Mouse (Mus musculus) limb, embryonic 13.5 days (tissue): ENCODE measurements around the gene Gm43951. TPM values are rescaled to one million over a fixed set of nuclear protein-coding genes. Genes with fewer than 3 reads are reported as not detected.

Source experiments
- ATAC-seq: fragments of 200-750 bp; cut with Nextera tagmentation; 2 replicates; pipeline ENCODE4 v1.8.0; 2017; ENCODE audit warnings: low read depth, moderate number of reproducible peaks, moderate TSS enrichment; ENCODE audit not compliant: low FRiP score
- H3K27ac ChIP-seq: fragments of 300-500 bp; sonication (generic); 2 replicates; pipeline ENCODE4 v1.5.1; 2015; ENCODE audit warnings: inconsistent platforms, mild to moderate bottlenecking, moderate library complexity
- H3K27me3 ChIP-seq: fragments of 300-500 bp; sonication (generic); 2 replicates; pipeline ENCODE4 v1.6.1; 2015; ENCODE audit warnings: mild to moderate bottlenecking, inconsistent platforms
- H3K36me3 ChIP-seq: fragments of 300-500 bp; sonication (generic); 2 replicates; pipeline ENCODE4 v1.6.1; 2015; ENCODE audit warnings: inconsistent platforms, mild to moderate bottlenecking, moderate library complexity
- H3K4me1 ChIP-seq: fragments of 300-500 bp; sonication (generic); 2 replicates; pipeline ENCODE4 v1.6.1; 2015; ENCODE audit warnings: inconsistent platforms
- H3K4me2 ChIP-seq: fragments of 300-500 bp; sonication (generic); replicated peaks from 2 replicates; pipeline ENCODE4 v1.6.1; 2015; ENCODE audit warnings: inconsistent platforms, mild to moderate bottlenecking, moderate library complexity
- H3K4me3 ChIP-seq: fragments of 300-500 bp; sonication (generic); 2 replicates; pipeline ENCODE4 v1.5.1; 2015; ENCODE audit warnings: moderate library complexity, mild to moderate bottlenecking, inconsistent platforms
- H3K9ac ChIP-seq: fragments of 300-500 bp; sonication (generic); 2 replicates; pipeline ENCODE4 v1.6.1; 2015; ENCODE audit warnings: mild to moderate bottlenecking, inconsistent platforms
- H3K9me3 ChIP-seq: fragments of 300-500 bp; sonication (generic); 2 replicates; pipeline ENCODE4 v1.6.1; 2016; ENCODE audit warnings: inconsistent platforms
- WGBS: fragments of 180-500 bp; shearing (Covaris S2); methylation state at CpG from one replicate; pipeline ENCODE4 v1.1.7; 2015; 5-methylcytosine and 5-hydroxymethylcytosine counted together
- polyA plus RNA-seq: library from polyadenylated mRNA; unstranded; fragments of >200 nt; fragmentation: Nextera tagmentation; extraction: Ambion mirVana; gene quantifications from 2 replicates; pipeline ENCODE4 v1.2.1, GENCODE M21; 2015

Gm43951 gene
- 0.84 and 1.1 TPM in 2 replicates for polyA plus RNA-seq

- Histone ChIP-seq H3K27ac (peak within 1 kb of the TSS; percentile 76), H3K4me1 (peaks cover 28% of the 10 kb centered on the region), H3K36me3 (peaks cover 32% of the 10 kb centered on the region), H3K4me2 (peak within 1 kb of the TSS; percentile 94), H3K27me3 (no peaks in the 10 kb centered on the region), H3K9ac (peak within 1 kb of the TSS; percentile 90), H3K9me3 (no peaks in the 10 kb centered on the region), H3K4me3 (peak within 1 kb of the TSS; percentile 89)
- ATAC-seq: peak; percentile 26
- WGBS: under 1% methylated on average over 43 of the region's 43 CpGs
Measured at GRCm38 (mm10) chr11:72206341-72207203, at the start of gene Gm43951. TSS of gene Gm43951 (minus strand) at chr11:72206840.

- WGBS: 80% methylated on average over 2 of the region's 2 CpGs
- H3K4me2 ChIP-seq: no peak overlapping the region
- no peaks in the 10 kb centered on the region for H3K4me1 ChIP-seq
- no peaks in the 10 kb centered on the region for H3K36me3 ChIP-seq
- no peak for ATAC-seq
- no peak overlapping the region for H3K4me3 ChIP-seq
- no peaks in the 10 kb centered on the region for H3K27me3 ChIP-seq
- H3K9me3 ChIP-seq: no peaks in the 10 kb centered on the region
- H3K27ac ChIP-seq: no peak overlapping the region
- H3K9ac ChIP-seq: no peak overlapping the region
Measured at GRCm38 (mm10) chr11:72256441-72256840, 49.8 kb upstream of the Gm43951 start.

GRCm38 (mm10) chr11:72255629-72256028, 49.0 kb upstream of the Gm43951 start:
- Histone ChIP-seq H3K36me3 (no peaks in the 10 kb centered on the region), H3K27me3 (0 out of 2 replicates have a peak, but pooled peaks cover under 1% of the 10 kb centered on the region), H3K9me3 (no peaks in the 10 kb centered on the region), H3K27ac (no peak overlapping the region), H3K4me1 (no peaks in the 10 kb centered on the region), H3K4me2 (no peak overlapping the region), H3K4me3 (no peak overlapping the region), H3K9ac (no peak overlapping the region)
- no peak for ATAC-seq
- 89% methylated on average over 4 of the region's 4 CpGs for whole genome bisulfite sequencing

- Histone ChIP-seq H3K4me2 (no peak overlapping the region), H3K4me3 (no peak overlapping the region), H3K27ac (no peak overlapping the region), H3K27me3 (peaks cover 6% of the 10 kb centered on the region; the same call in 1 of the 2 replicates), H3K9me3 (no peaks in the 10 kb centered on the region), H3K4me1 (no peaks in the 10 kb centered on the region), H3K9ac (no peak overlapping the region), H3K36me3 (no peaks in the 10 kb centered on the region)
- WGBS: 49% methylated on average over 8 of the region's 8 CpGs
- ATAC-seq: no peak
Measured at GRCm38 (mm10) chr11:72245196-72245753, 38.6 kb upstream of the Gm43951 start.

- Histone ChIP-seq H3K4me3 (no peak overlapping the region), H3K27ac (no peak overlapping the region), H3K9ac (no peak overlapping the region), H3K27me3 (no peaks in the 10 kb centered on the region), H3K36me3 (no peaks in the 10 kb centered on the region), H3K4me2 (no peak overlapping the region), H3K4me1 (no peaks in the 10 kb centered on the region), H3K9me3 (no peaks in the 10 kb centered on the region)
- WGBS: 73% methylated on average over 4 of the region's 4 CpGs
- ATAC-seq: no peak
Measured at GRCm38 (mm10) chr11:72240062-72240860, 33.6 kb upstream of the Gm43951 start.

GRCm38 (mm10) chr11:72234013-72234412, 27.4 kb upstream of the Gm43951 start:
- no peak overlapping the region for H3K4me3 ChIP-seq
- no peak overlapping the region for H3K9ac ChIP-seq
- no peaks in the 10 kb centered on the region for H3K36me3 ChIP-seq
- ATAC-seq: no peak
- 60% methylated on average over 5 of the region's 5 CpGs for WGBS
- no peak overlapping the region for H3K27ac ChIP-seq
- no peaks in the 10 kb centered on the region for H3K4me1 ChIP-seq
- no peaks in the 10 kb centered on the region for H3K9me3 ChIP-seq
- H3K4me2 ChIP-seq: no peak overlapping the region
- H3K27me3 ChIP-seq: no peaks in the 10 kb centered on the region

- H3K27me3 ChIP-seq: no peaks in the 10 kb centered on the region
- H3K9ac ChIP-seq: no peak overlapping the region
- no peak for ATAC-seq
- 57% methylated on average over 1 of the region's 1 CpGs for WGBS
- H3K4me1 ChIP-seq: no peaks in the 10 kb centered on the region
- H3K4me2 ChIP-seq: no peak overlapping the region
- no peaks in the 10 kb centered on the region for H3K9me3 ChIP-seq
- no peak overlapping the region for H3K4me3 ChIP-seq
- H3K36me3 ChIP-seq: no peaks in the 10 kb centered on the region
- H3K27ac ChIP-seq: no peak overlapping the region
Measured at GRCm38 (mm10) chr11:72232991-72233390, 26.4 kb upstream of the Gm43951 start.

- H3K9me3 ChIP-seq: no peaks in the 10 kb centered on the region
- H3K9ac ChIP-seq: no peak overlapping the region
- no peaks in the 10 kb centered on the region for H3K36me3 ChIP-seq
- 80% methylated on average over 7 of the region's 7 CpGs for WGBS
- no peak overlapping the region for H3K27ac ChIP-seq
- H3K4me3 ChIP-seq: no peak overlapping the region
- H3K4me1 ChIP-seq: no peaks in the 10 kb centered on the region
- no peak for ATAC-seq
- H3K27me3 ChIP-seq: no peaks in the 10 kb centered on the region
- no peak overlapping the region for H3K4me2 ChIP-seq
Measured at GRCm38 (mm10) chr11:72232068-72232467, 25.4 kb upstream of the Gm43951 start.

- H3K27ac ChIP-seq: no peak overlapping the region
- 87% methylated on average over 4 of the region's 4 CpGs for WGBS
- no peak overlapping the region for H3K4me2 ChIP-seq
- no peak overlapping the region for H3K9ac ChIP-seq
- no peak overlapping the region for H3K4me3 ChIP-seq
- no peaks in the 10 kb centered on the region for H3K27me3 ChIP-seq
- no peaks in the 10 kb centered on the region for H3K36me3 ChIP-seq
- no peak for ATAC-seq
- H3K9me3 ChIP-seq: no peaks in the 10 kb centered on the region
- no peaks in the 10 kb centered on the region for H3K4me1 ChIP-seq
Measured at GRCm38 (mm10) chr11:72228513-72228912, 21.9 kb upstream of the Gm43951 start.

- H3K27me3 ChIP-seq: no peaks in the 10 kb centered on the region
- no peak overlapping the region for H3K9ac ChIP-seq
- WGBS: 79% methylated on average over 6 of the region's 6 CpGs
- no peaks in the 10 kb centered on the region for H3K9me3 ChIP-seq
- no peak overlapping the region for H3K4me3 ChIP-seq
- no peak overlapping the region for H3K27ac ChIP-seq
- no peak for ATAC-seq
- no peaks in the 10 kb centered on the region for H3K4me1 ChIP-seq
- no peak overlapping the region for H3K4me2 ChIP-seq
- H3K36me3 ChIP-seq: no peaks in the 10 kb centered on the region
Measured at GRCm38 (mm10) chr11:72226901-72227300, 20.3 kb upstream of the Gm43951 start.

- no peak for ATAC-seq
- no peaks in the 10 kb centered on the region for H3K9me3 ChIP-seq
- H3K27ac ChIP-seq: no peak overlapping the region
- H3K27me3 ChIP-seq: no peaks in the 10 kb centered on the region
- H3K4me1 ChIP-seq: no peaks in the 10 kb centered on the region
- H3K4me2 ChIP-seq: no peak overlapping the region
- 76% methylated on average over 10 of the region's 10 CpGs for WGBS
- H3K4me3 ChIP-seq: no peak overlapping the region
- H3K36me3 ChIP-seq: no peaks in the 10 kb centered on the region
- H3K9ac ChIP-seq: no peak overlapping the region
Measured at GRCm38 (mm10) chr11:72226020-72226791, 19.6 kb upstream of the Gm43951 start.
